Mouse (Mus musculus): ENCODE measurements around the gene Nfya. TPM values are rescaled to one million over a fixed set of nuclear protein-coding genes. Genes with fewer than 3 reads are reported as not detected.
"Not testable (repeated sequence)": the region's sequence is repeated elsewhere in the genome, so short reads cannot be mapped to it uniquely, and the experiment has no call there.

The Nfya gene
- polyA plus RNA-seq, 1 experiment = 99.1 TPM

- no peak for DNase-seq (ENCODE audit: low read depth)
- no peak for TF ChIP-seq CTCF (IDR thresholded peaks at IDR 0.05; ENCODE audit: borderline replicate concordance, extremely low read depth, insufficient read depth, insufficient read length)
Observed at GRCm38 (mm10) chr17:48359616-48360015, 50.1 kb downstream of the Nfya start, which contains the start of gene Treml1. Gene Treml1, plus strand, starts transcription at chr17:48359916.

- TF ChIP-seq POLR2A (IDR thresholded peaks at IDR 0.05; ENCODE audit: borderline replicate concordance, extremely low read depth, insufficient read depth, insufficient read length, poor library complexity, severe bottlenecking) (no peak), CTCF (IDR thresholded peaks at IDR 0.05; ENCODE audit: borderline replicate concordance, extremely low read depth, insufficient read depth, insufficient read length) (no peak)
- DNase-seq (ENCODE audit: low read depth) = no peak
Observed at GRCm38 (mm10) chr17:48357892-48358291, 51.8 kb downstream of the Nfya start.

GRCm38 (mm10) chr17:48355822-48356221 lies 53.9 kb downstream of the Nfya start:
- no peak for DNase-seq (ENCODE audit: low read depth)
- TF ChIP-seq POLR2A (IDR thresholded peaks at IDR 0.05; ENCODE audit: borderline replicate concordance, extremely low read depth, insufficient read depth, insufficient read length, poor library complexity, severe bottlenecking) = no peak
- no peak for TF ChIP-seq CTCF (IDR thresholded peaks at IDR 0.05; ENCODE audit: borderline replicate concordance, extremely low read depth, insufficient read depth, insufficient read length)

- not testable (repeated sequence) for DNase-seq (ENCODE audit: low read depth)
Observed at GRCm38 (mm10) chr17:48352976-48353375, 56.7 kb downstream of the Nfya start.

GRCm38 (mm10) chr17:48350681-48351193 lies 59.0 kb downstream of the Nfya start:
- DNase-seq (ENCODE audit: low read depth) = no peak
- no peak for TF ChIP-seq POLR2A (IDR thresholded peaks at IDR 0.05; ENCODE audit: borderline replicate concordance, extremely low read depth, insufficient read depth, insufficient read length, poor library complexity, severe bottlenecking)
- no peak for TF ChIP-seq CTCF (IDR thresholded peaks at IDR 0.05; ENCODE audit: borderline replicate concordance, extremely low read depth, insufficient read depth, insufficient read length)

GRCm38 (mm10) chr17:48347287-48347686 lies 62.4 kb downstream of the Nfya start:
- DNase-seq (ENCODE audit: low read depth) = no peak
- TF ChIP-seq POLR2A (IDR thresholded peaks at IDR 0.05; ENCODE audit: borderline replicate concordance, extremely low read depth, insufficient read depth, insufficient read length, poor library complexity, severe bottlenecking) (no peak), CTCF (IDR thresholded peaks at IDR 0.05; ENCODE audit: borderline replicate concordance, extremely low read depth, insufficient read depth, insufficient read length) (no peak)

- TF ChIP-seq CTCF (IDR thresholded peaks at IDR 0.05; ENCODE audit: borderline replicate concordance, extremely low read depth, insufficient read depth, insufficient read length) (no peak), POLR2A (IDR thresholded peaks at IDR 0.05; ENCODE audit: borderline replicate concordance, extremely low read depth, insufficient read depth, insufficient read length, poor library complexity, severe bottlenecking) (no peak)
- no peak for DNase-seq (ENCODE audit: low read depth)
Observed at GRCm38 (mm10) chr17:48346834-48347233, 62.9 kb downstream of the Nfya start.

GRCm38 (mm10) chr17:48346231-48346630 lies 63.5 kb downstream of the Nfya start, which contains the start of gene Trem2:
Gene Trem2, plus strand, starts transcription at chr17:48346401.
- no peak for TF ChIP-seq CTCF (IDR thresholded peaks at IDR 0.05; ENCODE audit: borderline replicate concordance, extremely low read depth, insufficient read depth, insufficient read length)
- no peak for TF ChIP-seq POLR2A (IDR thresholded peaks at IDR 0.05; ENCODE audit: borderline replicate concordance, extremely low read depth, insufficient read depth, insufficient read length, poor library complexity, severe bottlenecking)
- DNase-seq (ENCODE audit: low read depth) = no peak

GRCm38 (mm10) chr17:48345824-48346223 lies 63.9 kb downstream of the Nfya start:
- no peak for TF ChIP-seq POLR2A (IDR thresholded peaks at IDR 0.05; ENCODE audit: borderline replicate concordance, extremely low read depth, insufficient read depth, insufficient read length, poor library complexity, severe bottlenecking)
- TF ChIP-seq CTCF (IDR thresholded peaks at IDR 0.05; ENCODE audit: borderline replicate concordance, extremely low read depth, insufficient read depth, insufficient read length) = no peak
- DNase-seq (ENCODE audit: low read depth) = no peak

- TF ChIP-seq POLR2A (IDR thresholded peaks at IDR 0.05; ENCODE audit: borderline replicate concordance, extremely low read depth, insufficient read depth, insufficient read length, poor library complexity, severe bottlenecking) (no peak), CTCF (IDR thresholded peaks at IDR 0.05; ENCODE audit: borderline replicate concordance, extremely low read depth, insufficient read depth, insufficient read length) (no peak)
- no peak for DNase-seq (ENCODE audit: low read depth)
Observed at GRCm38 (mm10) chr17:48343065-48343464, 66.6 kb downstream of the Nfya start.

GRCm38 (mm10) chr17:48341947-48342346 lies 67.8 kb downstream of the Nfya start:
- DNase-seq (ENCODE audit: low read depth) = no peak
- no peak for TF ChIP-seq POLR2A (IDR thresholded peaks at IDR 0.05; ENCODE audit: borderline replicate concordance, extremely low read depth, insufficient read depth, insufficient read length, poor library complexity, severe bottlenecking)

- no peak for TF ChIP-seq CTCF (IDR thresholded peaks at IDR 0.05; ENCODE audit: borderline replicate concordance, extremely low read depth, insufficient read depth, insufficient read length)
- TF ChIP-seq POLR2A (IDR thresholded peaks at IDR 0.05; ENCODE audit: borderline replicate concordance, extremely low read depth, insufficient read depth, insufficient read length, poor library complexity, severe bottlenecking) = no peak
- DNase-seq (ENCODE audit: low read depth) = peak; percentile 22
Observed at GRCm38 (mm10) chr17:48340267-48340666, 69.4 kb downstream of the Nfya start.

Other genes starting within 250 kb of the Nfya start
- 0.05 and 0.16 TPM in 2 replicates for gene A530064D06Rik, start 242.6 kb downstream of the Nfya start, polyA plus RNA-seq (2012; rRNA removed)
- gene Trem1, start 177.1 kb downstream of the Nfya start, polyA plus RNA-seq (2012; rRNA removed) = not detected in 2 replicates
- 0.08 TPM in 1 of 2 replicates, not detected in the other for gene Trem3, start 162.1 kb downstream of the Nfya start, polyA plus RNA-seq (2012; rRNA removed)
- gene Treml4, start 145.6 kb downstream of the Nfya start, polyA plus RNA-seq (2012; rRNA removed) = 0.05 TPM in 1 of 2 replicates, not detected in the other
- 0.19 and 0.42 TPM in 2 replicates for gene Treml2, start 110.4 kb downstream of the Nfya start, polyA plus RNA-seq (2012; rRNA removed)
- gene B430306N03Rik, start 93.8 kb downstream of the Nfya start, polyA plus RNA-seq (2012; rRNA removed) = 0.06 and 0.26 TPM in 2 replicates
- gene Trem2, start 63.5 kb downstream of the Nfya start, polyA plus RNA-seq (2012; rRNA removed) = 5.4 and 5.6 TPM in 2 replicates
- gene Treml1, start 50.0 kb downstream of the Nfya start, polyA plus RNA-seq (2012; rRNA removed) = 0.50 and 1.0 TPM in 2 replicates
- 24.1 and 32.8 TPM in 2 replicates for gene Oard1, start 108 bp upstream of the Nfya start, polyA plus RNA-seq (2012; rRNA removed)
- gene Apobec2, start 23.0 kb upstream of the Nfya start, polyA plus RNA-seq (2012; rRNA removed) = 0.26 and 0.36 TPM in 2 replicates
- gene Tspo2, start 41.6 kb upstream of the Nfya start, polyA plus RNA-seq (2012; rRNA removed) = 6.5 and 8.2 TPM in 2 replicates
- 0.14 TPM in 2 replicates for gene Unc5cl, start 45.0 kb upstream of the Nfya start, polyA plus RNA-seq (2012; rRNA removed)